Mouse (Mus musculus) liver, embryonic 14.5 days (tissue): ENCODE results near the gene Gm38392.

Experiments used
- CTCF ChIP-seq: IDR thresholded peaks from 2 replicates; pipeline ENCODE4 v1.5.1; 2016; ENCODE audit warnings: antibody characterized with exemption, low read depth, control low read depth
- EP300 ChIP-seq: IDR thresholded peaks from 2 replicates; pipeline ENCODE4 v1.6.1; 2016; ENCODE audit warnings: antibody characterized with exemption, low read depth

DNA sequence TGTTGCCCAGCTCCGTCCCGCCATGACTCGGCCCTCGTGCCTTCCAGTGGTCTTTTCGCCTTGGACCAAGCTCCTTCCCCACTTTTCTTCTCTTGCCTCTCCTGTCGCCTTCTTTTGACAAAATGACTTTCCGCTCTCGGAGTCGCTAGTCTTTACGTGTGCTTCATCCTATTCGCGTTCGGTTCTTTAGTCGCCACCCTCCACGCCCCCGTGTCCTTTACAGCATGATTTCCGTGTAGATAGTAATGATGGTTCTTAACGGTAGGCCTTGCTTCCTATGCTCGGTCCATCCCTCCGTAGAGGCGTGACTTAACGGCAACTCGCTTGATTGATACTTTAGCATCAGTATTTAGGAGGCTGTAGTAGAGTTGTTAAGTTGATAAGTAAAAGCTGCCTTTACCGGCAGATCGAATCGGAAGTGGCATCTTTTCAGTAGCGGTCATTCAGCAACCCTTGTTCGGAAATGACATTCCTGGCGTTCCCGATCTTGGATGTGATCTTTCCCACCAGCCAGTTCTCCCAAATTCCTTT lies 10.4 kb upstream of the Gm38392 start:
- TF ChIP-seq EP300 (no peak), CTCF (no peak)
